Mouse (Mus musculus): ENCODE measurements around the gene Erc2. TPM values are rescaled to one million over a fixed set of nuclear protein-coding genes. Genes with fewer than 3 reads are reported as not detected.
"Not testable (repeated sequence)": the region's sequence is repeated elsewhere in the genome, so short reads cannot be mapped to it uniquely, and the experiment has no call there.

Erc2 gene
- total RNA-seq, 1 experiment from 2014 or later, result not detected

GRCm38 (mm10) chr14:27873619-27874018 is 251.4 kb downstream of the Erc2 start:
- ATAC-seq (replicated peaks; ENCODE audit: insufficient number of reproducible peaks, low FRiP score, low TSS enrichment, poor library complexity, severe bottlenecking), result no peak

- ATAC-seq (replicated peaks; ENCODE audit: insufficient number of reproducible peaks, low FRiP score, low TSS enrichment, poor library complexity, severe bottlenecking), result no peak
Measured at GRCm38 (mm10) chr14:27875991-27876411, 253.8 kb downstream of the Erc2 start.

- ATAC-seq (replicated peaks; ENCODE audit: insufficient number of reproducible peaks, low FRiP score, low TSS enrichment, poor library complexity, severe bottlenecking), result no peak
Measured at GRCm38 (mm10) chr14:27881972-27882371, 259.7 kb downstream of the Erc2 start.

- not testable (repeated sequence) for ATAC-seq (replicated peaks; ENCODE audit: insufficient number of reproducible peaks, low FRiP score, low TSS enrichment, poor library complexity, severe bottlenecking)
Measured at GRCm38 (mm10) chr14:27886337-27886736, 264.1 kb downstream of the Erc2 start.

- ATAC-seq (replicated peaks; ENCODE audit: insufficient number of reproducible peaks, low FRiP score, low TSS enrichment, poor library complexity, severe bottlenecking), result no peak
Measured at GRCm38 (mm10) chr14:27887488-27887887, 265.3 kb downstream of the Erc2 start.

- no peak for ATAC-seq (replicated peaks; ENCODE audit: insufficient number of reproducible peaks, low FRiP score, low TSS enrichment, poor library complexity, severe bottlenecking)
Measured at GRCm38 (mm10) chr14:27889650-27890049, 267.4 kb downstream of the Erc2 start.

- ATAC-seq (replicated peaks; ENCODE audit: insufficient number of reproducible peaks, low FRiP score, low TSS enrichment, poor library complexity, severe bottlenecking), result no peak
Measured at GRCm38 (mm10) chr14:27892416-27892815, 270.2 kb downstream of the Erc2 start.

- no peak for ATAC-seq (replicated peaks; ENCODE audit: insufficient number of reproducible peaks, low FRiP score, low TSS enrichment, poor library complexity, severe bottlenecking)
Measured at GRCm38 (mm10) chr14:27901772-27902171, 279.5 kb downstream of the Erc2 start.

GRCm38 (mm10) chr14:27921656-27922373 is 299.6 kb downstream of the Erc2 start:
- ATAC-seq (replicated peaks; ENCODE audit: insufficient number of reproducible peaks, low FRiP score, low TSS enrichment, poor library complexity, severe bottlenecking), result no peak

- no peak for ATAC-seq (replicated peaks; ENCODE audit: insufficient number of reproducible peaks, low FRiP score, low TSS enrichment, poor library complexity, severe bottlenecking)
Measured at GRCm38 (mm10) chr14:27927369-27927768, 305.1 kb downstream of the Erc2 start.

GRCm38 (mm10) chr14:27933533-27933932 is 311.3 kb downstream of the Erc2 start:
- no peak for ATAC-seq (replicated peaks; ENCODE audit: insufficient number of reproducible peaks, low FRiP score, low TSS enrichment, poor library complexity, severe bottlenecking)

GRCm38 (mm10) chr14:27935714-27936113 is 313.5 kb downstream of the Erc2 start:
- no peak for ATAC-seq (replicated peaks; ENCODE audit: insufficient number of reproducible peaks, low FRiP score, low TSS enrichment, poor library complexity, severe bottlenecking)

- ATAC-seq (replicated peaks; ENCODE audit: insufficient number of reproducible peaks, low FRiP score, low TSS enrichment, poor library complexity, severe bottlenecking), result no peak
Measured at GRCm38 (mm10) chr14:27937922-27938321, 315.7 kb downstream of the Erc2 start.

GRCm38 (mm10) chr14:27945276-27945675 is 323.0 kb downstream of the Erc2 start:
- ATAC-seq (replicated peaks; ENCODE audit: insufficient number of reproducible peaks, low FRiP score, low TSS enrichment, poor library complexity, severe bottlenecking), result no peak

GRCm38 (mm10) chr14:27946211-27946610 is 324.0 kb downstream of the Erc2 start:
- ATAC-seq (replicated peaks; ENCODE audit: insufficient number of reproducible peaks, low FRiP score, low TSS enrichment, poor library complexity, severe bottlenecking), result no peak

GRCm38 (mm10) chr14:27948391-27948790 is 326.2 kb downstream of the Erc2 start:
- no peak for ATAC-seq (replicated peaks; ENCODE audit: insufficient number of reproducible peaks, low FRiP score, low TSS enrichment, poor library complexity, severe bottlenecking)

GRCm38 (mm10) chr14:27953814-27954213 is 331.6 kb downstream of the Erc2 start:
- no peak for ATAC-seq (replicated peaks; ENCODE audit: insufficient number of reproducible peaks, low FRiP score, low TSS enrichment, poor library complexity, severe bottlenecking)

GRCm38 (mm10) chr14:27956801-27957200 is 334.6 kb downstream of the Erc2 start:
- ATAC-seq (replicated peaks; ENCODE audit: insufficient number of reproducible peaks, low FRiP score, low TSS enrichment, poor library complexity, severe bottlenecking), result no peak

GRCm38 (mm10) chr14:27973701-27974100 is 351.5 kb downstream of the Erc2 start:
- no peak for ATAC-seq (replicated peaks; ENCODE audit: insufficient number of reproducible peaks, low FRiP score, low TSS enrichment, poor library complexity, severe bottlenecking)

- no peak for ATAC-seq (replicated peaks; ENCODE audit: insufficient number of reproducible peaks, low FRiP score, low TSS enrichment, poor library complexity, severe bottlenecking)
Measured at GRCm38 (mm10) chr14:27975661-27976060, 353.4 kb downstream of the Erc2 start.

GRCm38 (mm10) chr14:27984758-27985157 is 362.5 kb downstream of the Erc2 start:
- no peak for ATAC-seq (replicated peaks; ENCODE audit: insufficient number of reproducible peaks, low FRiP score, low TSS enrichment, poor library complexity, severe bottlenecking)
